Mouse (Mus musculus) left cerebral cortex, postnatal 14 days (tissue): ENCODE measurements around the gene Gm6169. TPM values are rescaled to one million over a fixed set of nuclear protein-coding genes. Genes with fewer than 3 reads are reported as not detected.
A peak's percentile ranks its signal among the peaks of the same experiment; 100 is the strongest.
"Not testable (repeated sequence)": the region's sequence is repeated elsewhere in the genome, so short reads cannot be mapped to it uniquely, and the experiment has no call there.

Experiments
- DNase-seq, 2 experiments: peaks; one replicate each; pipeline ENCODE4 v3.0.0; 2021 to 2022; ENCODE audit warnings: low spot score in 2 of 2, mixed read lengths in 1 of 2
- intact Hi-C: fragments of 180-260 bp; cut with DNase I; formaldehyde crosslinking; loops from one replicate; pipeline ENCODE4 v1.15.1; 2025
- total RNA-seq, 2 experiments: library from RNA; stranded (reverse); gene quantifications; 2 replicates each; pipeline ENCODE4 v1.2.3; 2021

The Gm6169 gene
- total RNA-seq, 2 experiments from 2014 or later = 1.9 TPM; not detected in 1

- intact Hi-C loops = no loop called here
- DNase-seq = peak; percentile 33 to 48
Observed at GRCm38 (mm10) chr13:97071626-97072241, 27.3 kb downstream of the Gm6169 start.

GRCm38 (mm10) chr13:97070931-97071625, 28.0 kb downstream of the Gm6169 start:
- intact Hi-C loops = no loop called here
- DNase-seq = peak in 1 of 2 experiments; percentile 26

- no peak for DNase-seq
- intact Hi-C loops = no loop called here
Observed at GRCm38 (mm10) chr13:97068151-97068550, 30.9 kb downstream of the Gm6169 start.

GRCm38 (mm10) chr13:97067691-97068090, 31.3 kb downstream of the Gm6169 start:
- intact Hi-C loops = no loop called here

GRCm38 (mm10) chr13:97066649-97067550, 32.1 kb downstream of the Gm6169 start, which contains the start of gene Fam169a:
Fam169a (plus strand) TSS chr13:97067286.
- no peak for DNase-seq
- intact Hi-C loops = no loop called here

More at GRCm38 (mm10) chr13:97067691-97068090, 31.3 kb downstream of the Gm6169 start:
- DNase-seq = no peak

GRCm38 (mm10) chr13:97064844-97065621, 34.0 kb downstream of the Gm6169 start:
- DNase-seq, intact Hi-C loops: not testable (repeated sequence)

- intact Hi-C loops = no loop called here
- no peak for DNase-seq
Observed at GRCm38 (mm10) chr13:97064413-97064812, 34.6 kb downstream of the Gm6169 start.

GRCm38 (mm10) chr13:97063431-97063830, 35.6 kb downstream of the Gm6169 start:
- no peak for DNase-seq
- intact Hi-C loops = no loop called here

GRCm38 (mm10) chr13:97062151-97062550, 36.9 kb downstream of the Gm6169 start:
- intact Hi-C loops = no loop called here
- no peak for DNase-seq

- DNase-seq = no peak
- intact Hi-C loops = no loop called here
Observed at GRCm38 (mm10) chr13:97060331-97060730, 38.7 kb downstream of the Gm6169 start.

GRCm38 (mm10) chr13:97059746-97060145, 39.3 kb downstream of the Gm6169 start:
- DNase-seq = no peak
- intact Hi-C loops = loop anchor here (10.0 kb wide), 1 partner anchor 205 kb away; no protein-coding TSS in a partner anchor

GRCm38 (mm10) chr13:97057817-97058216, 41.2 kb downstream of the Gm6169 start:
- no peak for DNase-seq
- intact Hi-C loops = loop anchor here (10.0 kb wide), 1 partner anchor 203 kb away; no protein-coding TSS in a partner anchor

- DNase-seq = no peak
- intact Hi-C loops = loop anchor here (5.0 to 10.0 kb wide), 2 partner anchors 199 to 317 kb away; no protein-coding TSS in a partner anchor
Observed at GRCm38 (mm10) chr13:97053844-97054243, 45.2 kb downstream of the Gm6169 start.

GRCm38 (mm10) chr13:97052667-97053066, 46.4 kb downstream of the Gm6169 start:
- peak; percentile 70 to 89 for DNase-seq
- intact Hi-C loops = loop anchor here (5.0 to 10.0 kb wide), 2 partner anchors 198 to 315 kb away; no protein-coding TSS in a partner anchor

GRCm38 (mm10) chr13:97051158-97051557, 47.9 kb downstream of the Gm6169 start:
- peak in 1 of 2 experiments; percentile 26 for DNase-seq
- intact Hi-C loops = loop anchor here (5.0 to 10.0 kb wide), 2 partner anchors 196 to 314 kb away; no protein-coding TSS in a partner anchor
